Mouse (Mus musculus): ENCODE data around the gene 4930564D02Rik.
A peak's percentile ranks its signal among the peaks of the same experiment; 100 is the strongest.

The 4930564D02Rik gene

DNA sequence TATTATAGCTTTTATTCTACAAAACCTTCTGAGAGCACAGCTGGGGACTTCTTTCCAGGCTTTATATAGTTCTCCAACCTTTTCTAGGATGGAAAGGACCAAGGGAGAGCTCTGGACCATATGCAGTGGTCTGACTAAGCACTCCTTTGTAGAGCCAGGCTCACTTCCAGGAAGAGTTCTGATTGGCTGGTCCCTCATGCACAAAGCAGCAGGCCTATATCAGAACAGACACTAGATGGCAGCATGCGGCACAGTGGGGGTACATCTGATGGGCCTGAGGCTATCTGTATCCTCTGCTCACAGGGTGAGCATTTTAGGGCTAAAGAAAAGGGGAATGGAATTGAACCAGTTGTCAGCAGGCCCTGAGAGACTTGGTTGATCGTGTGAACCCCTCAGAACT lies 47.6 kb downstream of the 4930564D02Rik start:
- DNase-seq: peak; percentile 79

DNA sequence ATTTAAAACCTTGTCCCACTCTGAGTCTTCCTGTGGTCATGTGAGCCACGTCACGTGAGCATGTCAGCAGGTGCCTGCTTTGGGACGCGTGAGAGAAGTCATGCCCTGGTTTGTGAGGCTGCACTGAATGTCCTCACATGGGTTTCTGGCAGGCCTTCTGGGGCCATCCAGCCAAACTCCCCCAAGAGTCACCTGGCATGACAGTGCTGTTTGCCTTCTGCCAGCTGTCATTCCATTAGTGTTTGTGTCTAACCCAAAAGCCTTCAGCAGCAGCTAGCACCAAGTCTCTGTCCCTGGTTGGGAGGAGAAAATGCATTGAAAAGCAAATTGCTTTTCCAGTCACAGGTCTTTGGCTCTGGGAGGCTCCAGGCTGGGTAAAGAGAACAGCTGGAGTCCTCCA lies 50.0 kb downstream of the 4930564D02Rik start:
- peak; percentile 85 for DNase-seq

DNA sequence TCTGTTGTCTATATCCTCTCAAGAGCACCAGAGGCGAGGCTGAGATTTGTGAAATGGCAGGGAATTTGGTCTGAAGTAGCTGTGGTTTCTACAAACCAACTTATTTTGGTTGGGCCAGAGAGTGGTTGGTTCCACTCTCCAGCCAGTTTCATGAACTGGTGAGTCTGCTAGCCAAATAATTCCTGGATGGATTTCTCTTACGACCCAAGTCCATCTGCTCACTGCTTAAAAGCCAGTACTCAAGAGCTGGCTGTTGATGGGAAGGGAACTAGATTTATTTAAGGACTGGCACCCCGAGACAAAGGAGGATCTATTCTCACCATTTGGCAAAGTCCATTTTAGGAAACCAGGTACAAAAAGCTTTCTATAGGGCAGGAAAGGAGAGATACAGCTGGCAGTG lies 57.1 kb downstream of the 4930564D02Rik start:
- DNase-seq: peak; percentile 76

DNA sequence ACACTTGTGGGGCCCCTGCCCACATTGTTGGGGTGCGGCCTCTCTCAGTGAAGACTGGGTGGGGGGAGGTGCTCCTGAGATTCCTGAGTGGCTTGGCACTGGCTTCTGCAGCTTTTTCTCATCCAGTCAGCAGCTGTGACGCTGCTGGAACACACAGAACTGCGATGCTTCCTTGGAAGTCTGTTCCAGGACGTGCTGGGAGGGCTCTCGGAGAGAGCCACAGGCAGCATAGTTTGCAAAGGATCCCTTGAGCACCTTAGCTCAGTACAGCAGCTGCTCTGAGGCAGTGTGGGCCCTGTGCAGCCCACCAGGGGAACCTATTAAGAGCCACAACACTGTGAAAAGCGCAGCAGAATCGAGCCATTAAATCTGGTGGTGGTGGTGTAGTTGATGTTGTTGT lies 61.2 kb downstream of the 4930564D02Rik start:
- no peak for DNase-seq

Measured in cerebellum, adult 9-11 months (tissue).